Mouse (Mus musculus): Measurements from ENCODE around the gene Scarb1.

Gene Scarb1

DNA sequence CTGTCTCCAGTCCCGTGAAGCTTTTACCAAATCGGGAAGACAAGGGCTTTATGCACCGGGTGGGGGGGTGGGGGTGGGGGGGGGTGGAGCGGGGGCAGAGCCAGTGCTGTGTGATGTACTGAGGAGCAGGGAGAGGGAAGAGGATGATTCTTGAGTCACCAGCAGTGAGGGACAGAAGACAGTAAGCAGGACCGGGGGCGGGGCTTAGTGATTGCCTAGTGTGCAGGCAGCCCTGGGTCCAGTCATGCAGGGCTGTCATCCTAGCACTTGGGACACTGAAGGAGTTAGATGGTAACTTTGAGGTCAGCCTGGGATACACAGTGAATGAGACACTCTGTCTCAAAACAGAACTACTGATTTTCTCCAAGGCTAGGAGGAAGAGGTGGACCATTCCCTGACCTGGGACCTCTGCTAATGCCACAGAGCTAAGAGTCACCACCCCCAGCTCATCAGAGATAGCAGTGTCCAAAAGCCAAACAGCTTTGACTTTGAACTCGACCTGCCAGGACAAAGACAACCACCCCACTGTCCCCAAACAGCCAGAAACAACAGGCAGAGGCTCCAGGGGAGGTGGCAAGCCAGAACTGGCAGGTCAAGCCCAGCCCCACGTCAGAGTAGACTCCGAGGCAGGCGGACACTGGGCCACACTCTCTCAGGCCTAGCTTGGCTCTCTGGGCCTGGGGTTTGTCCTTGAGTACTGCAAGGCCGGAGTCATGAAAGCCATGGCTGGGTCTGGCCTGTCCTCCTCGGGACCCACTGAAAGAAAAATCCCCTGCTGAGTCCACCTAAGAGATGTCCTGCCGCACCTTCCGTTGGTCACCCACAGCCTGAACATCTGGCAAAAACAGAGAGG lies 35.4 kb downstream of the Scarb1 start:
- DNase-seq (ENCODE audit: low spot score) = peak; percentile 34

DNA sequence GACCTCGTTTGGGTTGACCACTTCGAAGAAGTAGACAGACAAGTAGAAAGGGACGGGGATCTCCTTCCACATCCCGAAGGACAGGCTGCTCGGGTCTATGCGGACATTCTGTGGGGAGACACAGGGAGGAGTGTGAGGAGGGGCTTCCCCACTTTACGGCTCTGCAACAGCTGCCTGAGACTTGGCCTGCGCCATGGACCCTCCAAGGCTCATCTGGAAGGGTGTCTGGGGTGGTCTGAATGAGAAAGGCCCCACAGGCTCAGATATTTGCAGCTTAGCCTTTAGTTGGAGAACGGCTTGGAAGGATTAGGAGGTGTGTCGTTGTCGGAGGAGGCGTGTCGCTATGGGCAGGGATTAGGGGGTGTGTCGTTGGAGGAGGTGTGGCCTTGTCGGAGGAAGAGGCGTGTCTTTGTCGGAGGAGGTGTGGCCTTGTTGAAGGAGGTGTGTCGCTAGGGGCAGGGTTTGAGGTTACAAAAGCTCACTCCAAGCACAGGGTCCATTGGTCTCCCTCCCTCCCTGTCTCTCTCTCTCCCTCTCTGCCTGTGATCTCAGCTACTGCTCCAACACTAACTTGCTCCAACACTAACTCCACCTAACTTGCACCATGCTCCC lies 36.5 kb downstream of the Scarb1 start:
- peak; percentile 89 for DNase-seq (ENCODE audit: low spot score)

DNA sequence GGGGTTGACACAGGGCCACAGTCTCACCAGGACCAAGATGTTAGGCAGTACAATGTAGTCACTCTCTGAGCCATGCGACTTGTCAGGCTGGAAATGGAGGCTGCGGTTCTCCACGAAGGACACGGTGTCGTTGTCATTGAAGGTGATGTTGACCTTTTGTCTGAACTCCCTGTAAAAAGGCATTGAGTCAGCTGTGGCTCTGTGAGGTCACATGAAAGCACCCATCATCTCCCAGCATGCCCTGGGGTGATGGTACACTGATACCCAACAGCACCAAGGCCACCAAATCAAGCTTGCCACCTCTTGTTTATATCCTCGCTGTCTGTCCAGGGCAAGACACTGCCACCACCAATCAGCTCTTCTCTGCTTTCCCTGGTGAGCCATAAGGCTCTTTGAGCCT lies 37.8 kb downstream of the Scarb1 start:
- DNase-seq (ENCODE audit: low spot score) = no peak

DNA sequence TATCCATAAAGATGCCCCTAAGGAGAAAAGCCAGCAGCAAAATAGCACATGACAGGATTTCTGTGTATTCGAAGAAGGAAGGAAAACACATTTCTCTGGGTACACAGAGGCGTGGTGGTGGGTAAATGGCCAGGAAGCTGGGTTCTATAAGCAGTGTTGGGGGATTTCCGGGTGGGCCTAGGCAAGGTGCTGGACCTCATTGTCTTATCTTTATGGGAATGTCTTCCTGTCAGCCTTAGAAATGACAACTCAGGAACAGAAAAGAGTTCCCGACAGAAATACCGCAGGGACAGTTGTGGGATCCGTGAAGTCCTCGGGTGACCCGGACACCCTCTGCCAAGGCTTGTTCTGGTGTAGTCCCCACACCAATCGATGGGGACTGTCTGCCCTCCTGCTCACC lies 42.7 kb downstream of the Scarb1 start:
- DNase-seq (ENCODE audit: low spot score) = no peak

DNA sequence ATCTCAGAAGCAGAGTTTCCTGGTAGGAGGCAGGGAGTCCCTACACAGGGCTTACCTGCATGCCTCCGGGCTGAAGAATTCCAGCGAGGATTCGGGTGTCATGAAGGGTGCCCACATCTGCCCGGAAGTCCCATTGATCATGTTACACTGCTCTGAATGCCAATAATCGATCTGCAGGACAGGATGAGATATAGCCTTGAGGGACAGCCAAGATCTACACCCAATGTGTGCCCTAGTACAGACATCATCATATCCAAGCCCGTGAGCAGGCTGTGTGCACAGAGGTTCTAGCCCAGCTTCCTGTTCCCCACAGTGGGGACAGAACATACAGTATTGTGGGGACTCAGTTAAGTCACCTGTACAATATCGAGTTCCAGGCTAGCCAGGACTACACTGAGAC lies 43.7 kb downstream of the Scarb1 start:
- no peak for DNase-seq (ENCODE audit: low spot score)

DNA sequence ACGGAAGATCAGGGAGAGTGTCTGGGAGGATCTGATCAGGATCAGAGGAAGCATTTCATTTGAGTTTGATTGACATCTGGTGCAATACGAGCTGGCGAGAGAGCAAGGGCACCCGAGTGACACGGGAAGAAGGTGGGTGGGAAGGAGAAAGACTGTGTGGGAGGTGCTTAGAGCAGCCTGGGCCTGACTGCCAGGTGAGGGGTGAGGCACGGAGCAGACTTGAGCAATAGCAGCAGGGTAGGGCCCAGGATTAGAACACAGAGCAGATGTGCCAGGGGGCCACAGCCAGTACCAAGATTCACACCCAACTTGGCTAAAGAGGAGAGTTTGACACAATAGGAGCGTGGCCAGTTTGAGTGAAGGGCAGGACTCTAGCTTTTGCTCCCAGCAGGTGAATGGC lies 47.9 kb downstream of the Scarb1 start:
- no peak for DNase-seq (ENCODE audit: low spot score)

DNA sequence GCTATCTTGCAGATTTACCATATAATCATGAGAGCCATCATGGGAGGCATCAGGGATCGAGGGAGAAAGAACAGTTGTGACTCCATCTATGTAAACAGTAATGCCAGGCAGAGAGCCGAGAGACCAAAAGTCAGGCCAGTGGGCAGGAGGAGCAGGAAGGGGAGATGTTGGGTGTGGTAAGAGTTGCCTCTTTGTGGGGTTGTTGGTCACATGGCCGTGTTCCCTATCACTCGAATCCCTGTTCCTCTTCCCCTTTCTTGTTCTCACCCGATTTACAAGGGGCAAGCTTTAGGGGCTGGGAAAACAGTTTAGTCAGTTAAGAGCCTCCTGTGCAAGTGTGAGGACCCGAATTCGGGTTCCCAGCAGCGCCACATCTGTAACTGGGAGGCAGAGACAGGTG lies 49.0 kb downstream of the Scarb1 start:
- no peak for DNase-seq (ENCODE audit: low spot score)

DNA sequence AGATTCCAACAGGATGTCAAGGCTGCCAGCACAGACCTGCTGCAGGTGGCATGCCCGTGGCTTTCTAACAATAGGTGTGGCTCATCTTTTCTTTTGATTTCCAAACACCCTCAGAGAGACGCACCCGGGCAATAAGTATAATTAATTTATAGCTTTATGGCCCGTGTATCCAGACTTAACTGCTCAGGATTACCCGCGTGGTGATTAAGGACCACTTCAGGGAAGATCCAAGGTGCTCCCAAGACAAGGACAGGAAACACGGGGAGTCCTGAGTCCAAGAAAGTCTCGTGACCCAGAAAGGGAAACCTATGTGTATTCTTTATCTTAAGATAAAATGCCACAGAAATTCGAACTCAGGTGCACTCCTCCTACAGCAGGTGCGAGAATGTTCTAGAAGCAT lies 49.5 kb downstream of the Scarb1 start:
- no peak for DNase-seq (ENCODE audit: low spot score)

DNA sequence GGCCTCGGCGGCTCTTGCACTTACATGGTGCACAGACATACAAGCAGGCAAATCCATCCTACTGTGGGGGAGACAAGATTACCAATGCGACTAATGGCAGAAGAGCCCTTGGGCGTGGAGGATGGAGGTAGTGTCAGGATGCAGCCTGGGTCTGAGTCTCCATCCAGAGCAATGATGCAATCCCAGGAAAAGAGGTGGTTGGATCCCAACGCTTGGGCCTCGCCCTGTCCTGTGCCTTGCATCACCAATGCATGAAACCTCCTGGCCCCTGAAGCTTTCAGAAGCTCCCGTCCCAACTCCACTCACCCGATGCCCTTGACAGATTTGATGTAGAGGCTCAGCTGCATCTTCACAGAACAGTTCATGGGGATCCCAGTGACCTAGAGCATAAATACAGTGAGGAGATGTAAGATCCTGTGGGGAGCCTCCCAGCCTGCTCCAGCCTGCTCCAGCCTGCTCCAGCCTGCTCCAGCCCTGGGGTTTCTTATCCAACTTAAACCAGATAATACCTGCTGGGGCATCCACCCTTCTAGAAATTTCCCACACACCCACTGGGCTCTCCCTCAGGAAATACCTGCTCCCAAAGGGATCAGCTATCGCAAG lies 53.7 kb downstream of the Scarb1 start:
- no peak for DNase-seq (ENCODE audit: low spot score)

DNA sequence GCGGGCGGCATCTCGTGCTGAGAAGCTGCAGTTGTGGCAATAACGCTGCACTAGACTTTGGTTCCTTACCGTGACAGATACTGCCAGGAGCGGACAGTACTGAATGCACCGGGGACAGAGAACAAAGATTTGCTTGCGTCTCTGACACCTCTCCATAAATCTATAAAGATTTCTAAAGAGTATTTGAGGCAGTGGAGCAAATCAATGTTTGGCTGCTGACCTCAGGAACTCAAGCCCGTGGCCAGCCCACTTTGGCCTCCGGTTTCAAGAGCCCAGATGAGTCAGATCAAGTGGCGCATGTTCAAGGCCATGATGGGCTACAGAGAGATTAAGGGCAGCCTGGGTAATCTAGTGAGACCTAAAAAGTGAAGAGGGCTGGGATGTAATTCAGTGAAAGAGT lies 54.8 kb downstream of the Scarb1 start:
- no peak for DNase-seq (ENCODE audit: low spot score)

DNA sequence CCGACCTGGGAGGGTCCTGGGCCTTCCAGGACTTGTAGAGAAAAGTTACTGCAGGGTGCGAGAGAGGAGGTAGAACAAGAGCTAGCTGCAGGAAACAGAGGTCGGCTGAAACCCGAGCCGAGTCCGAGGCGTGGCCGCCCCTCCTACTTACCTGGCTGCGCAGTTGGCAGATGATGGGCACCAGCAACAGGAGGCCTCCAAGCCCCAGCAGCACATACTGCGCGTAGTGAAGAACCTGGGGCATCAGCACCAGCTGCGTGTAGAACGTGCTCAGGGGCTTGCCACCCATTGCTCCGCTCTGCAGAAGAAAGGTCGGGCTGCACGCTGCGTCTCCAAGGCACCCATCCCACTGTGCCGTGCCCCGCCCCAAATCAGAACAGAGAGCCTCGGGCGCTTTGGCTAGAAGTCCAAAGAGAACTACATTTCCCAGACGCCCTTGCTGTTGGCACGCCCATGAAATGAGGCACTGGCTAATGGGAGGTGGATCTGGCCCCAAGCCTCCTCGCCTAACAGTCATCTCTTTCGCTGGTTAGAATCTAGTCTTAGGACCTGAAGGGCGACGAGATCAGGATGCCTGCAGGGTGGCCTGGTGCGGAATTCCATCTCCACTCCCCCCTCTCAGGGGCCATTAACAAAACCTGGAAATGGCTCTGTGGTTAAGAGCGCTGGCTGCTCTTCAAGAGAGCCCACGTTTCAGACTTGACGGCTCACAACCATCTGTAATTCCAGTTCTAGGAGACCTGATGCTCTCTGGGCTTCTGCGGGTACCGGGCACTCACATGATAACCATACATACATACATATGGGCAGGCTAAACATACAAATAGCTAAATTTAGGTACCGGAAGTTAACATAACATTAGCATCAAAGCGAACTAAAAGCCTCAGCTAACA lies 56.9 kb downstream of the Scarb1 start:
- peak; percentile 93 for DNase-seq (ENCODE audit: low spot score)

DNA sequence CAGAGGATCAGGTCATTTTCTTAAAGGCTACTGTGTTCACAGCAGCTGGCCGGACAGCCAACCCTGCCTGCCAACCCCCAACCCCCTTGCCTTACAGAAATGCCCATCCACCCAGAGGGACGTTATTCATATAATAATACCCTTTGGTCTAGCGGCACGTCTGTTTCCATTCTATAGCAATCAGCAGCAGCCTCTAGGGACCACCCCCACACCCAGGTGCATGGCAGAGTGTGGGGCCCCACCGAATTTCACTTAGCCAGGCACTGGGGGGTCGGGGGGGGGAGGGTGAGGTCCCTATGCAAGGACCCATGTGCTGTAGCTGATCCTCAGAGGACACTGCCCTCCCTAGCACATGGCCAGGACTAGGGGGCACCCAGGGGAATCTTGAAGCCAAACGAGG lies 61.7 kb downstream of the Scarb1 start:
- DNase-seq (ENCODE audit: low spot score) = no peak

DNA sequence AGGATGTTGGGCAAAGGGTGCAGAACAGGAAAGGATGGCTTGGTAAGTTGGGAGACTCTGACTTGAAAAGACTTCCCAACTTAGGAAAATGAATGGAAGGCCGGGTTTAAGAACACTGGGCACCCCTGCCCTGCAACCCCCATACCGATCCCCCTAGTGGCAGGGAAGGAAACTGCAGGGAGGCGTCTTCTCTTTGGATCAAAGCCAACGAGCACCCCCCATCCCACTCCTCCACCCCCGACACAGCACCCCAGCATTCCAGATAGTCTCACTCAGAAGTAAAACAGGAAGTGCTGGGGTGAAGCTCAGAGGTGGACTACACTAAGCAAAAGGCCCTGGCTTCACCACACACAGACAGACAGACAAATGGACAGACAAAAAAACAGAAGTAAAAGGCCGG lies 62.6 kb downstream of the Scarb1 start:
- peak; percentile 66 for DNase-seq (ENCODE audit: low spot score)

DNA sequence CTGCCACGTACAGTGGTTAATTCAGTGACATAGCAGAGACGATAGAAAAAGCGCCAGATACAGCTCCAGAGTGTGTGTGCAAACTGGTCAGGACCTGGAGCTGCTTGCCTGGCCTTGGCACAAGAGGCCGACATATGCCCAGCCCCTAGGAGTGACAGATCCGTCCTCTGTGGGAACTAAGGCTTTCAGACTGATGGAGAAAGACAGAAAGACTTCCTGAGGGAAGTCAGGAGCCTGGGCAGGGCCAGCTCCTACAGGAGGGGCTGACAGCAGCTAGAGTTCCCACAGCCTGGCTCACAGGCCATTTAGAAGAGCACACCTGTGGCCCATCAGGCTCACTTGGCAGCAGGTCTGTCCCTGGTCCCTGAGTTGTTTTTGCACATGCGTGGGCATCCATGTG lies 63.6 kb downstream of the Scarb1 start:
- DNase-seq (ENCODE audit: low spot score) = no peak

DNA sequence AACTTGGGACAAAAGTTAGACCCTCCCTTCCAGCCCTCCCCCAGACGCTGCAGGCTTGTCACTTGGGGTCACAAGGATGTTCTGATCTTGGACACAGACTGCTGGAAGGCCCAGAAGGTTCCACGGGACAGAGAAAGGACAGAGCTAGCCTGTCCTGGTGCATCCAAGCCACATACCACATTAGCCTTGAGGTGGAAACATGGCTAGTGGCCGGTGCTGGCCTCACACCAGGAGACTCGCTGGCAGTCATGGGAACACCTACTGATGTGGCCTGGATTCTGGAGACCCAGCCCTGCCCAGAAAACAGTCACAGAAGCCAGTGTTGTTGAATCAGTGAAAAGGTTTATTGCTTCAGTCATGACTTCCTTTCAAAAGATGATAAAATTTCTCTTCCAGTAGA lies 64.1 kb downstream of the Scarb1 start:
- no peak for DNase-seq (ENCODE audit: low spot score)

DNA sequence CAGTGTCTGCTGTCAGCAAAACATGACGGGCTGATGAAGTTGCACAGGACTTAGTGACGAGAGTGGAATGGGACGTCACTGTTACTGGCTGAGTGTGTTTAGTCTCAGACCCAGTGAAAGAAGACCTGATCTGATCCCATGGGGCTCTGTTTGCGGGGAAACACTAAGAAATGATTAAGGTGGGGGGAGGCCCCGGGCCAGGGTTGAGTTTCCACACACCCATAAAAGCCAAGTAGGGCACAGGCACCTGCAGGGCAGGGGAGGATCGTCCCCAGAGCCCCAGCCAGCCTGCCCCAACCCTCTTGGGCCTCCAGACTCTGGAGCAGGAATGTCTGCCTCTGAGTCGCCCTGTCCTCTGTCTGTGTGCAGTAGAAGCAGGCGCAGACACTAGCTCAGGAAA lies 65.6 kb downstream of the Scarb1 start:
- no peak for DNase-seq (ENCODE audit: low spot score)

DNA sequence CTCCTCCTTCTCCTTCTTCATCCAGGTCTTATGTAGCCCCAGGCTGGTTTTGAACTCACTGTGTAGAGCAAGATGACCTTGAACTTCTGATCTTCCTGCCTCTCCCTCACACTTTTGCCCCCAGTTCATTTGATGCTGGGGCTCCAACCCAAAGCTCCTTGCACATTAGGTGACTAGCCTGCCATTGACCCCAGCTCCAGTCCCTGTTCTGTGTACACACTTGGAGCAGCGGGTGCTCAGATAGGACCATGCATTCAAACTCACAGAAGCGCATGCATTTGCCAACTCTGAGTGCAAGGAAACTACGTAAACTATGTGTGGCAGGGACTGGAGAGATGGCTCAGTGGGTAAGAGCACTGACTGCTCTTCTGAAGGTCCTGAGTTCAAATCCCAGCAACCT lies 66.1 kb downstream of the Scarb1 start:
- DNase-seq (ENCODE audit: low spot score) = no peak

DNA sequence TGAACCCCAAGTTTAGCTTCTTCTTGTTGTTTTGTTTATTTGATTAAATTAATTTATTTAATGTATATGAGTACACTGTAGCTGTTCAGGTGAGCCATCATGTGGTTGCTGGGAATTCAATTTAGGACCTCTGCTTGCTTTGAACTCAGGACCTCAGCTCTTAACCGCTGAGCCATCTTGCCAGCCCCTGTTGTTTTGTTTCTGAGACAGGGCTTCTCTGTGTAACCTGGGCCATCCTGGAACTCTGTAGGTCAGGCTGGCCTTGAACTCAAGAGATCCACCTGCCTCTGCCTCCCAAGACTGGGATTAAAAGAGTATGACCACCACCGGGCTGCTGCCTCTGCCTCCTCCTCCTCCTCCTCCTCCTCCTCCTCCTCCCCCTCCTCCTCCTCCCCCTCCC lies 66.7 kb downstream of the Scarb1 start:
- DNase-seq (ENCODE audit: low spot score) = no peak

DNA sequence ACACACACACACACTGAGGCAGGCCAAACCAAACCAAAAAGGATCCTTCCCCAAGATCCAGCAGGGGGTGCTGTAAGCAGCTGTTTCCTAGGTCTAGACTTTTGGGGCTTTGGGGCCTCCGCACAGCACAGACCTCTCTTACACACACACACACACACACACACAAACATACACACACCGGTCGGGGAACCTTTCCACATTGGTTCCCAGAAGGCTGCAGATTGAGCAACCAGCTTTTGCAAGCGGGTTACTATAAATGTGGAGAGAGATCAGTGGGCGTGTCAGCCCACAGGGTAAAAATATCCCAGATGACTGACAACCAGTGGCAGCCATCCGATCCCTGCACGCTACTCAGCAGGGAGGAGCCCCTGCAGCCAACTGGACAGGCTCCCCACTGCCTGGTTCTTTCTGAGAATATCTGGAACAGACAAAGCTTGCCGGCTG lies 67.2 kb downstream of the Scarb1 start:
- peak; percentile 73 for DNase-seq (ENCODE audit: low spot score)

DNA sequence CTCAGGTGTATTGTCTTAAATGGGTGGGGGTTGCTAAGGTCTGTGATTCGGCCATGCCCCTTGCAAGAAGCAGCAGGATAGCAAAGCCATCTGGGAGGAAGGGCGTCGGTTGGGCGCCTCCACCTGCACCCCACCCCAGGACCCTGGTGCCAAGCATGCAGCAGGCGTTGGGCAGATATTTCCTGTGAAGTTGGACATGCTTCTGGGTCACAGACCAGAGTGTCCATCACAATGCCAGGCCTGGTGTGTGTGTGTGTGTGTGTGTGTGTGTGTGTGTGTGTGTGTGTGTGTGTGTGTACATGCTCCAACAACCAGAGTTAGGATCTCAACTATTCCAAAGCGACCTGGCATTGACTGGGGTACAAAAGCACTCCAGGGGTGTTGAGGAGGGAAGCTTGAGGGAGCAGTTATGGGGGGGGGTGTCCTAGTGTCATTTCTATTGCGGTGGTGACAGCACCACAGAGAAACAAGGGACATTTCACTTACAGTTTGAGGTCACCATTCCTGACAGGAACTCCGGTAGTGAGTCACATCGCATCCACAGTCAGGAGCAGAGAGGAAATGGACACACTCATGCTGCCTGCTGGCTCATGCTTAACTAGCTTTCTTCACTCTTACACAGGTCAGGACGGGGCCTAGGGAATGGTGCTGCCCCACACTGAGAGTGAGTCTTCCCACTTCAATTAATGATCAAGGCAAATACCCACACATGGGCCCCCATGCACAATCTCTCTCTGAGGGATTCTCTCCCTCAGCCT lies 68.5 kb downstream of the Scarb1 start:
- DNase-seq (ENCODE audit: low spot score) = no peak

DNA sequence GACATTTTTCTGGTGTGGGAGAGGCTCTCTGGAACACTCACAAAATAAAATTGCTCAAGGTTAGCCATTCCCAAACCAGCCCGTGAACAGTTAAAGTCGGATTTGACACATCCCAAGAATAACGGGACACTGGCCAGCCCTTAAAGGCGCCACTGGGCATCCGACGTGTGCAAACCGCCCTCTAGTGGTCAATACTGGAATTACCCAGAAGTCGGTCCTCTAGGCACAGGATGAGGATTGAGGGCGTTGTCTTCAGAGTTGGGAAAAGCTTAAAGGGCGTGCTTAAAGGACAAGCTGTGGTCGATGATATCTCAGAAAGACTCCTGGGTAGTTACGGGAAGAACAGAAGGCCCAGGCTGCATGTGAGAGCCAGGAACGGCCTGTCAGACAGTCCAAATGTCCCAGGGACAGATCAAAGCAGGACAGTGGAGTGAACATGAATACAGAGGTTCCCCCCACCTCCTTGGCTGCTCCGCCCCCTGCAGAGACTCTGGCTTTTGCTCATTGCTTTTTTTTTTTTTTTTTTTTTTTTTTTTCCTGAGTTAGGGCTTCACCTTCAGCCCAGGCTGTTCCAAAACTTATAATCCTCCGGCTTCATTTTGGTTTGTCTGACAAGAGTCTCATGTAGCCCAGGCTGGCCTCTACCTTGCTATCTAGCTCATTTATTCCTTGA lies 69.2 kb downstream of the Scarb1 start:
- peak; percentile 94 for DNase-seq (ENCODE audit: low spot score)
